Mouse (Mus musculus) left cerebral cortex, postnatal 36 days (tissue): ENCODE data around the gene Svs3b. TPM values are rescaled to one million over a fixed set of nuclear protein-coding genes. Genes with fewer than 3 reads are reported as not detected.
"Not testable (repeated sequence)": the region's sequence is repeated elsewhere in the genome, so short reads cannot be mapped to it uniquely, and the experiment has no call there.

Experiments
- DNase-seq, 2 experiments: peaks; one replicate each; pipeline ENCODE4 v3.0.0; 2021 to 2022; ENCODE audit warnings: low spot score in 2 of 2, mixed read lengths in 1 of 2
- intact Hi-C: fragments of 180-260 bp; cut with DNase I; formaldehyde crosslinking; loops from one replicate; pipeline ENCODE4 v1.15.1; 2025
- total RNA-seq, 2 experiments: library from RNA; stranded (reverse); gene quantifications; 2 replicates each; pipeline ENCODE4 v1.2.3; 2021

Gene Svs3b
- total RNA-seq = not detected

- intact Hi-C loops, DNase-seq: not testable (repeated sequence)
Observed at GRCm38 (mm10) chr2:164256540-164256939, at the start of gene Svs3b. Gene Svs3b, minus strand, starts transcription at chr2:164256640.

DNA sequence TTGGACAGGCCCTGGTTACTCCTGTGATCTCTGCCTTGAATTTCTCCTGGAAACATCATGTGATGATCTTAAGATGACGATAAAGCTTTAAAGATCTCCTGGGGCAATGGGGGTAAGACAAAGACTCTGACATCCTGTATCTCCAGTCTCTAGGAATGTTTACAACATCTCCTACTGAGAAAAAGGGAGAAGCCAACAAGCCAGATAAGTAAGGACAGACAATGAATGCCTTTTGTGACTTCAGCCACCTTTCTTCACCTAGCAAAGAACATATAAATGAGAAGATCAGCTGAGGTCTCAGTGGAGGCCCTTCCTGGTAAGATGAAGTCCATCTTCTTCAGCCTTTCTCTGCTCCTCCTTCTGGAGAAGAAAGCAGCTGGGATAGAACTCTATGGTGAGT, 32.5 kb upstream of the Svs3b start, which contains the start of gene Svs3a:
TSS of gene Svs3a (plus strand) at position 301 of the 400 bp plus-strand sequence.
- DNase-seq, intact Hi-C loops: not testable (repeated sequence)

GRCm38 (mm10) chr2:164278359-164278758, 21.9 kb upstream of the Svs3b start, which contains the start of gene Svs4:
Gene Svs4, minus strand, starts transcription at chr2:164278459.
- DNase-seq = no peak
- intact Hi-C loops = no loop called here

DNA sequence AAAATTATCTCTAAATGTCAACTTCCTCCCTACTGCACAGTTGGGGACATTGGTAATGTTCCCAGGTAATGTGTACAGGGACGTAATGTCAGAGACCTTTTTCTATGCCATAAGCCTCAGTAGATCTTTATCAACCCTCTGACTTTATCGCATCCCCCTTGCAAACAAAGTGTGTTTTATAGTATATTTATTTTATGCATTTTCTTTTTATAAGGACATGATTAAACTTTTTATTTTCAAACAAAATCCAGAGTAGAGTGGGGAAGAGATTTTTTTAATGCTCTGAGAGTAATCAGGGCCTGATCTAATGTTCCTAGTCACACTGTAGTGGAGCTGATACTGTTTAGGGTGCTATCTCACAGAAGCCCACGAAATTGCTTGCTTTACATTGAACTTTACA, 18.1 kb downstream of the Svs3b start, which contains the start of gene Svs2:
TSS of gene Svs2 (minus strand) at position 101 of the 400 bp plus-strand sequence.
- no peak for DNase-seq
- intact Hi-C loops = no loop called here

DNA sequence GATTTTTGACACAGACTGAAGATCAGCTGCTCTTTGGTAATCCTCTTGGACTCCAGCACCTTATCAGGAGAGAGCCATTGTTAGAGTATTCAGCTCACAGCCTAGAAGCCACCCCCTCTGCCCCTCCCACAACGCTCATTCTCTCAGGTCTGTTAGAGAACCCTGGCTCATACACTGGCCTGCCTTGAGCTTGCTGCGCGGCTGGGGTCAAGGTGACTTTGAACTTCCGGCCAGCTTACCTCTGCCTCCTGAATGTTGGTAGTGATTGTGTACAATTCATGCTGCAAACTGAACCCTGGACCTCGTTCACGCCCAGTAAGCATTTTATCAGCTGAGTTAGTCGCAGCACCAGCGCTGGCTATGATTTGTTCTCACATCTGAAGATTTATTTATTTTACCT, 23.8 kb downstream of the Svs3b start:
- intact Hi-C loops = no loop called here
- DNase-seq = no peak

DNA sequence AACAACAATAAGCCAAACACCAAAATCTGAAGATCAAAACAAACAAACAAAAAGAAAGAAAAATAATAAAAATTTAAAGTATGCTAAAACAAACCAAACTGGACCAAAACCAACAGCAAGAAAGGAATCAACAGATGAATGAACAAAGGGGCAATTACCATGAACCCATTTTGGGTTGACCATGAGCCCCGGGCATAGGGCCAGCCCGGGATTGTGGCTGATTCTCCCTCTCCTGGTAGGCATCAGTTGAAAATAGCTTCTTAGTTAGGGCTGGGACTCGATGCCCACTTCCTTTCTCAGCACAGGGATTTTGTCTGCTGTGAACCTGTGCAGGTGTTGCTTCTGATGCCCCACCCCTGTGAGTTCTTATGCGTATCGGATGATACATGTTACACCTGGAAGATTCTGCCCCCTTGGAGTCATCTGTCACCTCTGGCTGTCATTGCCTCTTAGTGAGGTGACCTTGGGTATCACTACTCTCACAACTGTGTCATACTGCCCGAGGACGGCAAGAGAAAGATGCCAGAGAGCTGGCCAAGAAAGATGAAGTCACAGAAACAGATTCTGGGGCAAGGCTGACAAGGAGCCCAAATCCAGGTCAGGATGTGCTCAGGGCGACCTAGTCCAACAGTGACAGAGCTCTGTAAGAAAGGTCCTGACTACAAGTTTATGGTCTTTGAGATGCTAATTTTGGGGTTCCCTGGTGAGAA, 27.9 kb downstream of the Svs3b start:
- no peak for DNase-seq
- intact Hi-C loops = no loop called here

- no peak for DNase-seq
- intact Hi-C loops = no loop called here
Observed at GRCm38 (mm10) chr2:164221522-164221921, 34.9 kb downstream of the Svs3b start, which contains the start of gene Wfdc15b. Gene Wfdc15b, minus strand, starts transcription at chr2:164221660.

- intact Hi-C loops = no loop called here
- no peak for DNase-seq
Observed at GRCm38 (mm10) chr2:164219295-164219694, 37.1 kb downstream of the Svs3b start.

DNA sequence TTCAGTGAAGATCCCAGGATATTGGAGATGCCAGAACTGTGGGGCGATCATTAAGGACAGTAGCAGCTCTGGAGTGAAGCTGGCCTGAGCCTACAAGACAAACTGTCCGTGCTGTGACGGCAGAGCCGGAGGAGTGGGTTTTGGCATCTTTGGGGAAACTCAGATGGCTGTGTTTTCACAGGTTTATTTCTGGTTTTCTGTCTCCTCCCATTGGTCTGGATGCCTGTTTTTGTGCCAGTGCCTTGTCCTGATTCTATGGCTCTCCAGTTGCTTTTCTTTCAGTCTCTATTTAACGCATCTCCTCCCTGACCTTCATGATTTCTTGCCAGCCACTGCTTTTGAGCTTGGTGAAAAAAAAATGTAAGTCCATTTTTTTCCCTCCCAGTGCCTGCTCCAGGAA, 43.7 kb downstream of the Svs3b start:
- DNase-seq = peak; percentile 23 to 25
- intact Hi-C loops = no loop called here

- intact Hi-C loops = no loop called here
- no peak for DNase-seq
Observed at GRCm38 (mm10) chr2:164210892-164211291, 45.5 kb downstream of the Svs3b start.

DNA sequence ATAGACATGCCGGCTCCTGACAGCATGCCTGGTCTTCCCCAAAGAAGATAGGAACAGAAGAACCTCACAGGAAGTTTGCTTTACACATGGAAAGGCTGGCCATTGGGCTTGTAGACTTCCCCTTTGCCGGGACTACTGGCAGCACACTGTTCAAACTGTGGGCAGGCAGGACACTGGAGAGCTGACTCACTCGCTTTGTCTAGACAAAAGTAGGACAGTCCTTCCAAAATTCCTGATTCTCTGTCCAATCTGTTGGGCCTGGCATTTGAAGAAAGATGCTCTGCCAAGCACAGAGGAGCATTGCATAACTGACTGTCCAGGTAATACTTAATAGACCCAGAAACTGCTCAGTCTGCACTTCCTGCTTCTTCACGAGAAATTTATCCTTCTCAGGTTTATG, 49.8 kb downstream of the Svs3b start:
- peak; percentile 10 to 12 for DNase-seq

DNA sequence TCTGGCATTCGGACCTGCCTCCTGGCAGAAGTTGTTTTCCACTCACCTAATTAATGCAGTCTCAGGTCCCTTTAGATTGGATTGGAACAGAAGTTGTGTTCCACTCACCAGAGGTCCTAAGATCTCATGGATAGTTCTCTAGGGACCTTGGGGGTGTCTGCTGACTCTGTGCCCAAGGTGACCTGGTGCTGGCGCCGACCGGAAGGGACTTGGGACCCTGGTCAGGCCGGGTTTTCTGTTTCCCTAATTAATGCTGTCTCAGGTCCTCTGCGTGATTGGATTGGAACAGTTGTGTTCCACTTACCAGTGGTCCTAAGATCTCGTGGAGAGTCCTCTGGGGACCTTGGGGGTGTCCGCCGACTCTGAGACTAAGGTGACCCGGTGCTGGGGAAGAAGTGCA, 50.4 kb downstream of the Svs3b start:
- intact Hi-C loops, DNase-seq: not testable (repeated sequence)

More for the DNA sequence above, 49.8 kb downstream of the Svs3b start:
- intact Hi-C loops = no loop called here

Other genes with a start within 250 kb of the Svs3b start
- gene Pabpc1l, start 231.2 kb downstream of the Svs3b start, total RNA-seq = 1 to 10 TPM in 1 of 2 experiments, under 1 TPM in 1; 0.44 to 2.0 TPM
- 10 to 100 TPM; 31.1 to 39.7 TPM for gene Stk4, start 186.3 kb downstream of the Svs3b start, total RNA-seq
- 10 to 100 TPM; 72.6 to 72.8 TPM for gene Tomm34, start 185.5 kb downstream of the Svs3b start, total RNA-seq
- gene Kcns1, start 85.5 kb downstream of the Svs3b start, total RNA-seq = 10 to 100 TPM; 15.7 to 20.3 TPM
- gene Wfdc5, start 73.9 kb downstream of the Svs3b start, total RNA-seq = not detected
- not detected for gene Wfdc12, start 66.0 kb downstream of the Svs3b start, total RNA-seq
- gene Wfdc15a, start 56.5 kb downstream of the Svs3b start, total RNA-seq = not detected
- gene Wfdc15b, start 35.0 kb downstream of the Svs3b start, total RNA-seq = not detected
- gene Svs2, start 18.2 kb downstream of the Svs3b start, total RNA-seq = not detected
- not detected for gene Svs4, start 21.8 kb upstream of the Svs3b start, total RNA-seq
- not detected for gene Svs3a, start 32.6 kb upstream of the Svs3b start, total RNA-seq
- gene Svs6, start 60.1 kb upstream of the Svs3b start, total RNA-seq = not detected
- not detected for gene Svs5, start 76.1 kb upstream of the Svs3b start, total RNA-seq
- gene Slpi, start 132.5 kb upstream of the Svs3b start, total RNA-seq = 1 to 10 TPM; 1.0 to 1.5 TPM
- under 1 TPM; 0.30 to 0.34 TPM for gene Rbpjl, start 146.5 kb upstream of the Svs3b start, total RNA-seq
- 10 to 100 TPM; 11.4 to 13.0 TPM for gene Matn4, start 148.5 kb upstream of the Svs3b start, total RNA-seq
- gene Sdc4, start 187.2 kb upstream of the Svs3b start, total RNA-seq = 10 to 100 TPM; 98.5 TPM
- 10 to 100 TPM; 34.7 to 40.4 TPM for gene Sys1, start 200.3 kb upstream of the Svs3b start, total RNA-seq
- 10 to 100 TPM in 1 of 2 experiments, 1 to 10 TPM in 1; 8.1 to 14.9 TPM for gene Gm20458, start 204.3 kb upstream of the Svs3b start, total RNA-seq
- not detected for gene Trp53tg5, start 217.1 kb upstream of the Svs3b start, total RNA-seq
- gene Dbndd2, start 229.5 kb upstream of the Svs3b start, total RNA-seq = 100 to 1,000 TPM; 112 to 126 TPM
- 10 to 100 TPM; 88.7 to 98.5 TPM for gene Pigt, start 240.9 kb upstream of the Svs3b start, total RNA-seq